Mouse (Mus musculus) stomach, embryonic 14.5 days (tissue): ENCODE measurements at regions not wholly inside any gene's neighbourhood (a gene's known extent, or its start where the extent isn't known, plus 50 kb on each side); places are given as distances from the start of the nearest gene placed in this dataset.

Source experiments
- ATAC-seq: fragments of 200-750 bp; cut with Nextera tagmentation; 2 replicates; pipeline ENCODE4 v1.8.0; 2017; ENCODE audit warnings: low read depth, moderate TSS enrichment; ENCODE audit not compliant: insufficient number of reproducible peaks, insufficient read depth, low FRiP score
- H3K27ac ChIP-seq: fragments of 300-500 bp; sonication (generic); 2 replicates; pipeline ENCODE4 v1.5.1; 2014; ENCODE audit warnings: mild to moderate bottlenecking, low read length, moderate library complexity, mixed read lengths
- H3K27me3 ChIP-seq: fragments of 300-500 bp; sonication (generic); 2 replicates; pipeline ENCODE4 v1.6.1; 2014; ENCODE audit warnings: low read length, control low read depth, mixed read lengths; ENCODE audit not compliant: control insufficient read depth, insufficient read depth
- H3K36me3 ChIP-seq: fragments of 300-500 bp; sonication (generic); 2 replicates; pipeline ENCODE4 v1.6.1; 2014; ENCODE audit warnings: mild to moderate bottlenecking, control low read depth, low read length, moderate library complexity, mixed read lengths; ENCODE audit not compliant: control insufficient read depth, insufficient read depth
- H3K4me1 ChIP-seq: fragments of 300-500 bp; sonication (generic); 2 replicates; pipeline ENCODE4 v1.6.1; 2014; ENCODE audit warnings: low read length, control low read depth, mixed read lengths; ENCODE audit not compliant: control insufficient read depth, insufficient read depth
- H3K4me2 ChIP-seq: fragments of 300-500 bp; sonication (generic); replicated peaks from 2 replicates; pipeline ENCODE4 v1.6.1; 2014; ENCODE audit warnings: low read depth, low read length, control low read depth
- H3K4me3 ChIP-seq: fragments of 300-500 bp; sonication (generic); 2 replicates; pipeline ENCODE4 v1.5.1; 2014; ENCODE audit warnings: low read depth, low read length, control low read depth
- H3K9ac ChIP-seq: fragments of 300-500 bp; sonication (generic); replicated peaks from 2 replicates; pipeline ENCODE4 v1.6.1; 2014; ENCODE audit warnings: low read depth, mild to moderate bottlenecking, control low read depth, low read length, moderate library complexity, mixed read lengths
- H3K9me3 ChIP-seq: fragments of 300-500 bp; sonication (generic); 2 replicates; pipeline ENCODE4 v1.6.1; 2016; ENCODE audit warnings: low read depth, low read length, control low read depth; ENCODE audit not compliant: control insufficient read depth
- WGBS: fragments of 180-500 bp; shearing (Covaris S2); extraction: QIAGEN DNeasy Blood & Tissue Kit; methylation state at CpG from one replicate; pipeline ENCODE4 v1.1.7; 2014; 5-methylcytosine and 5-hydroxymethylcytosine counted together

- no peak overlapping the region for H3K4me2 ChIP-seq
- no peak for ATAC-seq
- H3K9me3 ChIP-seq = no peaks in the 10 kb centered on the region
- H3K27me3 ChIP-seq = no peaks in the 10 kb centered on the region
- no peak overlapping the region for H3K27ac ChIP-seq
- 77% methylated on average over 15 of the region's 15 CpGs for WGBS
- no peaks in the 10 kb centered on the region for H3K36me3 ChIP-seq
- H3K4me3 ChIP-seq = no peak overlapping the region
- no peak overlapping the region for H3K9ac ChIP-seq
- peaks cover 4% of the 10 kb centered on the region; the same call in 1 of the 2 replicates for H3K4me1 ChIP-seq
These were observed 120.2 kb upstream of the Dynlrb2 start for GRCm38 (mm10) chr8:116384418-116385089.

GRCm38 (mm10) chr8:116383495-116384417, 121.0 kb upstream of the Dynlrb2 start:
- Histone ChIP-seq H3K27ac (no peak overlapping the region), H3K4me3 (no peak overlapping the region), H3K9me3 (no peaks in the 10 kb centered on the region), H3K4me2 (no peak overlapping the region), H3K9ac (no peak overlapping the region), H3K27me3 (no peaks in the 10 kb centered on the region), H3K4me1 (peaks cover 6% of the 10 kb centered on the region; the same call in 1 of the 2 replicates), H3K36me3 (no peaks in the 10 kb centered on the region)
- WGBS = 33% methylated on average over 13 of the region's 14 CpGs
- ATAC-seq = no peak

- 73% methylated on average over 8 of the region's 8 CpGs for WGBS
- H3K9ac ChIP-seq = no peak overlapping the region
- peaks cover 6% of the 10 kb centered on the region; the same call in 1 of the 2 replicates for H3K4me1 ChIP-seq
- no peak for ATAC-seq
- H3K9me3 ChIP-seq = no peaks in the 10 kb centered on the region
- H3K4me3 ChIP-seq = no peak overlapping the region
- no peak overlapping the region for H3K27ac ChIP-seq
- no peak overlapping the region for H3K4me2 ChIP-seq
- no peaks in the 10 kb centered on the region for H3K36me3 ChIP-seq
- H3K27me3 ChIP-seq = no peaks in the 10 kb centered on the region
These were observed 121.7 kb upstream of the Dynlrb2 start for GRCm38 (mm10) chr8:116383036-116383435.

- H3K9ac ChIP-seq = no peak overlapping the region
- H3K9me3 ChIP-seq = no peaks in the 10 kb centered on the region
- no peak overlapping the region for H3K4me2 ChIP-seq
- no peaks in the 10 kb centered on the region for H3K27me3 ChIP-seq
- H3K4me3 ChIP-seq = no peak overlapping the region
- ATAC-seq = no peak
- peaks cover 6% of the 10 kb centered on the region; the same call in 1 of the 2 replicates for H3K4me1 ChIP-seq
- H3K27ac ChIP-seq = no peak overlapping the region
- no peaks in the 10 kb centered on the region for H3K36me3 ChIP-seq
- WGBS = 86% methylated on average over 4 of the region's 4 CpGs
These were observed 124.2 kb upstream of the Dynlrb2 start for GRCm38 (mm10) chr8:116380601-116381000.

- H3K4me3 ChIP-seq = no peak overlapping the region
- no peak overlapping the region for H3K9ac ChIP-seq
- no peaks in the 10 kb centered on the region for H3K27me3 ChIP-seq
- peaks cover 6% of the 10 kb centered on the region; the same call in 1 of the 2 replicates for H3K4me1 ChIP-seq
- no peak for ATAC-seq
- H3K36me3 ChIP-seq = no peaks in the 10 kb centered on the region
- no peak overlapping the region for H3K27ac ChIP-seq
- no peak overlapping the region for H3K4me2 ChIP-seq
- H3K9me3 ChIP-seq = no peaks in the 10 kb centered on the region
- 46% methylated on average over 3 of the region's 3 CpGs for WGBS
These were observed 124.9 kb upstream of the Dynlrb2 start for GRCm38 (mm10) chr8:116379851-116380250.

GRCm38 (mm10) chr8:116375758-116376157, 129.0 kb upstream of the Dynlrb2 start:
- Histone ChIP-seq H3K4me1 (peaks cover 6% of the 10 kb centered on the region; the same call in 1 of the 2 replicates), H3K4me3 (no peak overlapping the region), H3K27me3 (no peaks in the 10 kb centered on the region), H3K9ac (no peak overlapping the region), H3K4me2 (no peak overlapping the region), H3K27ac (no peak overlapping the region), H3K36me3 (no peaks in the 10 kb centered on the region), H3K9me3 (no peaks in the 10 kb centered on the region)
- ATAC-seq = no peak
- 65% methylated on average over 5 of the region's 5 CpGs for WGBS

GRCm38 (mm10) chr8:116373063-116373462, 131.7 kb upstream of the Dynlrb2 start:
- Histone ChIP-seq H3K9ac (no peak overlapping the region), H3K36me3 (no peaks in the 10 kb centered on the region), H3K9me3 (no peaks in the 10 kb centered on the region), H3K4me1 (no peaks in the 10 kb centered on the region), H3K4me2 (no peak overlapping the region), H3K27me3 (no peaks in the 10 kb centered on the region), H3K27ac (no peak overlapping the region), H3K4me3 (no peak overlapping the region)
- ATAC-seq = no peak
- 83% methylated on average over 4 of the region's 4 CpGs for WGBS

GRCm38 (mm10) chr8:116372574-116372973, 132.2 kb upstream of the Dynlrb2 start:
- H3K36me3 ChIP-seq = no peaks in the 10 kb centered on the region
- no peaks in the 10 kb centered on the region for H3K27me3 ChIP-seq
- no peaks in the 10 kb centered on the region for H3K4me1 ChIP-seq
- WGBS = 41% methylated on average over 3 of the region's 3 CpGs
- no peak overlapping the region for H3K4me2 ChIP-seq
- ATAC-seq = peak; percentile 63; the same call in 1 of the 2 replicates
- no peak overlapping the region for H3K27ac ChIP-seq
- H3K9ac ChIP-seq = no peak overlapping the region
- H3K9me3 ChIP-seq = no peaks in the 10 kb centered on the region
- no peak overlapping the region for H3K4me3 ChIP-seq
